Mouse (Mus musculus) testis, adult 2 months (tissue): ENCODE measurements around the gene Hspa4.

Source experiments
- CTCF ChIP-seq: fragments of 200-500 bp; IDR thresholded peaks from 2 replicates; pipeline ENCODE4 v1.5.1; 2012; ENCODE audit warnings: low read depth, mild to moderate bottlenecking, inconsistent platforms, low read length, moderate library complexity; ENCODE audit not compliant: control insufficient read depth, insufficient read depth, insufficient replicate concordance
- POLR2A ChIP-seq: fragments of 200-500 bp; IDR thresholded peaks from 2 replicates; pipeline ENCODE4 v1.6.1; 2012; ENCODE audit warnings: low read depth, mild to moderate bottlenecking, inconsistent platforms, low read length, moderate library complexity; ENCODE audit not compliant: control insufficient read depth

DNA sequence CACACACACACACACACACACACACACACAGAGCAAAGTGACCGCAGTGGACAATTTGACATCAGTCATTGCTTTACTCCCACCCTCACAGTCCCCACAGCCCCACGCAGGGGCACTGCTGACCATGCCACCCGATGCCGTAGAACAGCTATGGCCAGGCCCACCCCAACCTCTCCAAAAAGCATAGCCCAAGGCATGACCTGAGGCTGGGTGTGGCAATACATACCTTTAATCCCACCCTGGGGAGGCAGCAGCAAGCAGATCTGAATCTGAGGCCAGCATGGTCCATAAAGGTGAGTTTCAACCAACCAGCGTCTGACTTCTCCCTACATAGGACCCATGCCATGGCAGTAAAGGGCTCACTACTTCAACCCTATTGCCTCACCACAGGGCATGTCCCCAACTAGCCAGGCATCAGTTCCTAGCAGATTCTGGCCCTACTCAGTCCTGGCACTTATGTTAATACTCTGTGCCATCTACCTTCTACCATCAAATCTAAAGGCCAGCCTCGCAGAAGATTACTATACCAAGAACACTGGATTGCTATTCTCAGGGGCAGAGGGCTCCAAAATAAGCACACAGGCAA is 41.1 kb downstream of the Hspa4 start:
- no peak for TF ChIP-seq CTCF
- no peak for TF ChIP-seq POLR2A
